Mouse (Mus musculus) inflammation-experienced regulatory T-cells, adult 6 months (primary cell): ENCODE measurements around the gene Arhgap5. TPM values are rescaled to one million over a fixed set of nuclear protein-coding genes. Genes with fewer than 3 reads are reported as not detected.

Experiments used
- polyA plus RNA-seq, 3 experiments: library from polyadenylated mRNA; unstranded; fragments of 100-300 nt; shearing (Covaris generic); gene quantifications; one replicate each; pipeline ENCODE4 v1.2.1; 2017

Arhgap5 gene
- polyA plus RNA-seq, 3 experiments from 2014 or later: 18.7 to 40.2 (median 38.0) TPM

Other genes with a start within 250 kb of the Arhgap5 start
- under 1 TPM; 0.06 to 0.44 (median 0.09) TPM for gene Akap6, start 195.4 kb downstream of the Arhgap5 start, polyA plus RNA-seq